ENCODE assay signal across 9 mouse cellular contexts in the genomic region with DNA sequence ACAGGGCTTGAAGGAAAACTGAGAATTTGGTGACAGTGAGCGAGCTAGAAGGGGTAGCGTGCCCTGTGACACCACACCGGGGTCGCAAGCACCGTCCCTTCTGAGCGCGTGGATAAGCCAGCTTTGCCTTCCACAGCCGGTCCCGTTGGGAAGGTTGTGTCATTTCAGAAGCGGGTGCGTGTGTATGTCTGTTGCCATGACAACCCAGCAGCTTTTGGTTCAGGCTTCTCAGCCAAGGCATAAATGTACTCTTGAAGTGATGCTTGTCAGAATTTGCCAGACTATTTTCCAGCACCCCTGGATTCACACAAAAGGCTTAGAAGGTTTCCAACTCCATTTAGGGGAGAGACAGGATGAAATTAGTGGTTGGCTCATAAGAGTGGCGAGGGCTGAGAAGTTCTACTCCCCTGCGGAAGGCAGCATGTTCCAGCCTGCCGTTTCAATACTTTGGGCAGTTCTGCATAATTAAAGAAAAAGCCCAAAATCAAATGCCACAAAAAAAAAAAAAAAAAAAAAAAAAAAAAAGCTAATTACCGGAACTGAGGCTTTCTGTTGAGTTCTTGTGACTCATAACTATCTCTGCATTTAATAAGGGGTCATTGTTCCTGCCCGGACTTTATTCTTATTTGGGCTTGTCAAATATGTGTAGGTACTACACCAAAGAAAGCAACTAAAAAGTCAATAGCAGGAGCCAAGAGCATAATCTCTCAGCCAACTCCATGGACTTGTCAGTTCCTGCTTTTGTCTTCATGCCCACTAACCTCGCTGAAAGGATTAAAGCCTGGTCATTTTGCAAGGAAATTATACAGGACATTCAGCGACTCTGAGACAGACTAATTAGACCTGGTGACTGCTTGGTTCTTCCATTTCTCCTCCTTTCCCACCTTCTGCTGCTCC.
DNase-seq lines count a peak whose midpoint lies in the region; ATAC-seq and TF ChIP-seq lines count a peak whose summit lies in the region.
"Had no signal": no experiment of that assay in that cellular context is flagged by ENCODE, and none has a peak within 500 bp of the region (broad histone marks: within the 10 kb centered on the region; RNA-seq: fewer than 3 reads in every experiment).

No protein-coding gene starts in this region.

- 68% methylated on average over 18 of the region's 18 CpGs for WGBS in kidney, embryonic 15.5 days
- WGBS in forebrain, postnatal 0 days, result 7% methylated on average over 18 of the region's 18 CpGs
- 44% methylated on average over 18 of the region's 18 CpGs for WGBS in stomach, postnatal 0 days

- H3K36me3 ChIP-seq in kidney, embryonic 15.5 days, result no peaks in the 10 kb centered on the region
- no peaks in the 10 kb centered on the region for H3K36me3 ChIP-seq in forebrain, postnatal 0 days (ENCODE audit: insufficient read depth)
- no peaks in the 10 kb centered on the region for H3K36me3 ChIP-seq in stomach, postnatal 0 days (ENCODE audit: control insufficient read depth, insufficient read depth, low read length)
- H3K36me3 ChIP-seq: G1E had no signal

- no peaks in the 10 kb centered on the region for H3K27me3 ChIP-seq in kidney, embryonic 15.5 days
- no peaks in the 10 kb centered on the region for H3K27me3 ChIP-seq in forebrain, postnatal 0 days (ENCODE audit: insufficient read depth, low read length)
- H3K27me3 ChIP-seq in stomach, postnatal 0 days (ENCODE audit: control insufficient read depth, insufficient read depth, low read length), result no peaks in the 10 kb centered on the region

- no peak overlapping the region for H3K4me2 ChIP-seq in kidney, embryonic 15.5 days
- H3K4me2 ChIP-seq in forebrain, postnatal 0 days (ENCODE audit: low read depth), result peak overlapping the region; percentile 33
- H3K4me2 ChIP-seq in stomach, postnatal 0 days (replicated peaks; ENCODE audit: low read depth), result no peak overlapping the region

- H3K27ac ChIP-seq in kidney, embryonic 15.5 days, result peak overlapping the region; percentile 27; the same call in 1 of the 2 replicates
- peak overlapping the region; percentile 66 for H3K27ac ChIP-seq in forebrain, postnatal 0 days (ENCODE audit: low read depth, low read length)
- peak overlapping the region; percentile 54; the same call in 1 of the 2 replicates for H3K27ac ChIP-seq in layer of hippocampus, adult 2 months
- H3K27ac ChIP-seq in stomach, postnatal 0 days (replicated peaks), result no peak overlapping the region

- DNase-seq in kidney, adult 11 months, result no peak
- DNase-seq in forebrain, postnatal 0 days, result peak; percentile 90
- DNase-seq in layer of hippocampus, adult 2 months (ENCODE audit: low spot score in 2 of 2), result peak; percentile 55 to 81
- DNase-seq in lung, postnatal 4 days, result peak; percentile 34 to 53
- peak; percentile 41 for DNase-seq in stomach, postnatal 0 days (ENCODE audit: low spot score)
- DNase-seq in cerebellum, adult 9-10 months, result no peak

- no peak for TF ChIP-seq EP300 in stomach, postnatal 0 days (optimal IDR thresholded peaks at IDR 0.05)

- 0 out of 2 replicates have a peak, but pooled peaks cover 4% of the 10 kb centered on the region for H3K4me1 ChIP-seq in kidney, embryonic 15.5 days
- peaks cover 13% of the 10 kb centered on the region for H3K4me1 ChIP-seq in forebrain, postnatal 0 days (ENCODE audit: insufficient read depth)
- peaks cover 8% of the 10 kb centered on the region; the same call in 1 of the 2 replicates for H3K4me1 ChIP-seq in stomach, postnatal 0 days (replicated peaks; ENCODE audit: control insufficient read depth, insufficient read depth)

- TF ChIP-seq CTCF in forebrain, postnatal 0 days (IDR thresholded peaks at IDR 0.05; ENCODE audit: low read depth), result no peak
- no peak for TF ChIP-seq CTCF in layer of hippocampus, adult 2 months (conservative IDR thresholded peaks at IDR 0.05)
- TF ChIP-seq CTCF in stomach, postnatal 0 days (IDR thresholded peaks at IDR 0.05; ENCODE audit: low read depth), result no peak

- no peaks in the 10 kb centered on the region for H3K9me3 ChIP-seq in kidney, embryonic 15.5 days (replicated peaks)
- no peaks in the 10 kb centered on the region for H3K9me3 ChIP-seq in forebrain, postnatal 0 days (ENCODE audit: low read length)
- H3K9me3 ChIP-seq in stomach, postnatal 0 days (ENCODE audit: control insufficient read depth, low read length), result no peaks in the 10 kb centered on the region
- H3K9me3 ChIP-seq: G1E had no signal

- no peak for ATAC-seq in kidney, embryonic 15.5 days (replicated peaks; ENCODE audit: low FRiP score)
- peak; percentile 94 for ATAC-seq in forebrain, postnatal 0 days
- peak; percentile 43; the same call in 1 of the 2 replicates for ATAC-seq in stomach, postnatal 0 days (ENCODE audit: low FRiP score, low TSS enrichment)
- ATAC-seq in erythroid progenitor cell, adult 5-6 weeks (replicated peaks; ENCODE audit: low FRiP score, poor library complexity, severe bottlenecking), result no peak

- no peak overlapping the region for H3K4me3 ChIP-seq in kidney, embryonic 15.5 days (replicated peaks)
- no peak overlapping the region for H3K4me3 ChIP-seq in forebrain, postnatal 0 days (ENCODE audit: low read depth, low read length)
- H3K4me3 ChIP-seq in layer of hippocampus, adult 2 months, result peak overlapping the region; percentile 32
- no peak overlapping the region for H3K4me3 ChIP-seq in stomach, postnatal 0 days (ENCODE audit: low read depth, low read length)

- no peak overlapping the region for H3K9ac ChIP-seq in kidney, embryonic 15.5 days
- H3K9ac ChIP-seq in forebrain, postnatal 0 days, result 0 out of 2 replicates have a peak overlapping the region, but pooled peaks have one; percentile 0
- no peak overlapping the region for H3K9ac ChIP-seq in stomach, postnatal 0 days (ENCODE audit: low read length)

Comparison
In these comparisons a context has a peak if more than half of its experiments do, and no peak if none do; other contexts are left out.
1. ATAC-seq: peak in forebrain, postnatal 0 days (single experiment) and stomach, postnatal 0 days (single experiment); none in kidney, embryonic 15.5 days (single experiment) and erythroid progenitor cell, adult 5-6 weeks (single experiment).
2. DNase-seq: peak in forebrain, postnatal 0 days (single experiment), layer of hippocampus, adult 2 months (2 of 2), lung, postnatal 4 days (2 of 2) and stomach, postnatal 0 days (single experiment); none in kidney, adult 11 months (single experiment) and cerebellum, adult 9-10 months (single experiment).